Mouse (Mus musculus) monocyte, adult 2 months (primary cell): ENCODE data around the gene Tas2r108.

Experiments
- DNase-seq, 2 experiments: peaks; one replicate each; pipeline ENCODE4 v3.0.0; 2022; ENCODE audit warnings: low spot score in 2 of 2, low read depth in 1 of 2

Gene Tas2r108

DNA sequence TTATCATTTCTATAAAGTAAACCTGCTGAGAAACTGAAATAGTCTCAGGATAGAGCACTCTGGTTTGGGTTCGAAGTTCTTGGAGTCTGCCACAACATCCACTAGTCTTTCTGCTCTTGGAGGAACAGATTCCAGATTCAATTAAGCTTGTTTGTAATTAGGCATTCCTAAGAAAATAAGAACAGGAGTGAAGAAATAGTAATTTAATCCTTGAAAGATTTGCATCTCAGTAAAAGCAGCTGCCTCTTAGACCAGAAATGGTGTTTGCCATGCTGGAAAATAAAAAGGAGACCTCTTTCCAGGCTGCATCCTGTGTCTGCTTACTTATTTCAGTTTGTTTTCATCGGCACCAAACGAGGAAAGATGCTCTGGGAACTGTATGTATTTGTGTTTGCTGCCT, at the start of gene Tas2r108:
Tas2r108 (plus strand) TSS at position 301 of the 400 bp plus-strand sequence.
- no peak for DNase-seq

DNA sequence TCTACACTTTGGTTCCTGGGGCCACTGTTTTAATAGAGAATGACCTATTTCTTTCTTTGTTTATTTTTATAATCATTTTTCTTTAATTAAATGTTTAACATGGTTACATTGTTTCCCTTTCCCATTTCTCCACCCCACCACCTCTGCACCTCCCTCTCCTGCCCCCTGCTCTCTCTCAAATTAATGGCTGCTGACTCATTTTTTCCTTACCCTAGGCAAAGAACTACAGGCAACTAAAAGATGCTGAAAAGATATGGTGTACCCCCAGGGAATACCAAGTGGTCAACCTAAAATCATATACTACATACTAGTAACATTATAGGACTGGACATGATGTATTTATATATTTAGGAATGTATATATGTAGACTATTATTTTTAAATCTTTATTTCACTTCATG, 44.7 kb upstream of the Tas2r108 start:
- no peak for DNase-seq

DNA sequence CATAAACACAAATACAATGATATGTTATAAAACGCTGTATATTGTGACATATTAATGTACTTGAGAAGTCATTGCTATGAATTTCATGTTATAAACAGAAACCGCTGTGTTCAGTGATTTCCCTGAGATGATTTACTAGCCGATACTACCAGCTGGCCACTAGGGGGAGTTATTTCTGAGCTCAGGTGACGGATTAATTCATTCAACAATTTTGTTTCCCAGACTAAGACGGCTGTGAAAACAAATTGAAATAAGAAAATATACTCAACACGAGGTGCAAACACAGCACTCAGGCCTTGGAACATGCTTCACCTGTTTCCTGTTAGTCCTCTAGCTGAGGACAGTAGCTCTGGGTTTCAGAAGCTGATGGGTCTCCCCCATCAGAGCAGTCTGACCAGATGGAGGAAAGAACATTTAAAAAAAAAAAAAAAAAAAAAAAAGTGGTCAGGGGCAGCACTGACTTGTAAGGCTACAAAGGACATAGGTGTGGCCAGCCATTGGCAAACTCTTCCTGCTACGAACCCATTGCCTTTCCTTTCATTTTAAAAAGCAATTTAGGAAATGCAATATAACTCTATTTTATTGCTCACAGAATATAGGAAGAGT, 38.8 kb upstream of the Tas2r108 start:
- no peak for DNase-seq

DNA sequence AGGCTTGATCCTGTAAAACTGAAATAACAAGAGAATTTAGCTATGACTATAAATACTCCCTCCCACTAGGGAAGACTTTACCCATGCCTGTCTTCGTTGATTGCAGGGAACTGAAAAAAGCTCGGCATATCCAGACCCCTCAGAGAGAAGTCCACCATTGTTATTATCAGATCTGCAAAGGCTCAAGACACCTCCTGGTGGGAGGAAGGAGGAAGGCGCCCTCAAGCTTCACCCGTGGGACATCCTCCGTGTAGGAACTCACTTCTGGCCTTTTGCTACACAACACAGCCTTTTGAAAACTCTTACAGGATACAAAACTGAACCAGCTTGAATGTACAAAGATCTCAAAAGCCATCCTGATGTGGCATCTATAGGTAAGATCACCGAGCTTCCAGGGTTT, 27.6 kb upstream of the Tas2r108 start:
- no peak for DNase-seq

DNA sequence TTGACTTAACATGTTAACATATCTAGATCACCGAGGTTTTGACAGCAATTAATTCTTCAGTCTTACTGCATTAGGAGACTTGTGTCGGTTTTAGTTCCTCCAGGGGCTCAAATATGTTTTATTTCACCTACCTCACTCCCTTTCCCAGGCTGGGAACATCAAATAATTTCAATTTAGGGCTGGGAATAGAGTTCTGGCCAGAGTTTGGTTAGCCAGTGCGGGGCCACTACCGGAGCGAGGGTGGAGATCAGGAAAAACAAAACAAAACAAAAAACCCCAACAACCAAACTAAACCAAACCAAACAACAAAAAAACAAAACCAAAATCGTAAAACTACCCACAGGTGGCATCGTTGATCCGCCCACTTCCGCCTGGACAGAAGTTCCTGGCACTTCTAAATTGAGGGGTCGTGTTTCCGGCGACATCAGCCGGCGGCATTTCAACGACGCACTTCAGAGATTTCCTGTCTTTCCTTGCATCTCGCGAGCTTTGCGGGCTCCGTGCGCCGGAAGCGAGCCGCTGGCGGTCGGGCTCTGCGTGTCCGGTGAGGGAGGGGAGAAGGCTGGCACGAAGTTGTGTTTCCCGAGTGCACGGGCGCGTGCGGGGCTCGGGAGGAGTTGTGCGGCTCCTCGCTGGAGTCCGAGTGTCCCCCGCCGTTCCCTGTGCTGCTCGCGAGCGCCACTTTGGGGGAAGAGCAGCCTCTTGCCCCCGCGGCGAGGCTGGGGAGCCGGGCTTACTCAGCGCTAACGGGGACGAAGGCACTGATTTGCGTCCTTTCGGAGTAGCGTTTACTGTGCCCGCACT, 22.2 kb upstream of the Tas2r108 start, which contains the start of gene Ssbp1:
Ssbp1 (plus strand) TSS at position 437 of the 804 bp plus-strand sequence.
- peak; percentile 80 to 84 for DNase-seq

DNA sequence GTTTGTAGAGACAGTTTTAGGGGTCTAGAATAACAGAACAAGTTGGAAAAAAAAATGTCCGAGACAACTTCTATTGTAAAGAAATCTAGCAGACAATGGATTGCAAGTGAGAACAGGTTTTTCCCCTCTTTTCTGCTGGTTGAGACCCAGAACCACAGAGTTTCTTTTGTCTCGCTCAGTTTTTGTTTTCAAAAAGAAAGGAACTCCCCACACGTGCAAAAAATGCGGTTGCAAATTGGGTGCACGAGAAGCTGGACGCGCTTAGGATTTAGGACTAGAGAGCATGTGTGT, 21.7 kb upstream of the Tas2r108 start:
- DNase-seq = no peak

DNA sequence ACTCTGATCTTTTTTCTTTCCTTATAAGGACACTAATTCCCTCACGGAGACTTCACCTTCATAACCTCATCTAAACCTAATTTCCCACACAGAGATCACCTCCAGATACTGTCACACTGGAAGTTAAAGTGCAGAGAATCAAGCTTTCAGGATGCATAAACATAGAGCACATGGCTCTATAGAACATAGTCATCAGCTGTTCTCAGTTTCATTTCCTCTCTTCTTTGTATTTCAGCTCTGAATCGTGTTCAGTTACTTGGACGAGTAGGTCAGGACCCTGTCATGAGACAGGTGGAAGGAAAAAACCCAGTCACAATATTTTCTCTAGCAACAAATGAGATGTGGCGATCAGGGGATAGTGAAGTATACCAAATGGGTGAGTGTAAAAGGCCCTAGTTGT, 17.2 kb upstream of the Tas2r108 start:
- DNase-seq = no peak

DNA sequence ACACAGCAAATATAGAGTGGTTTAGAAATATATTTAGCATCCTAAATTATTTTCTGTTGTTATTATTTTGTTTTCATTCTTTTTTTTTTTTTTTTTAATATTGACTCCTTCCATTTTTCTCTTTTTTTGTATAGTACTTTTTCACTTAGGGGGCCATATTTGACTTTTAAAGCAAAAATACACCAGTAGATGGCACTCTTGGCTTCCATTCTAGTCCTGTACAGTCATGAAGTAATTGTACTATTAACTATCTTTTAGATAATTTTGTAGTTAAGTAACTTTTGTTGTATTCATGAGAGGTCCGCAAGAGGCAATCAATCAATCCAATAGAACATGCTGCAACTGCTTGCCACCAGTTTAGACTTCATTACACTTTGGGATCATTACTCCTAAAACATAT, 13.6 kb upstream of the Tas2r108 start:
- no peak for DNase-seq

DNA sequence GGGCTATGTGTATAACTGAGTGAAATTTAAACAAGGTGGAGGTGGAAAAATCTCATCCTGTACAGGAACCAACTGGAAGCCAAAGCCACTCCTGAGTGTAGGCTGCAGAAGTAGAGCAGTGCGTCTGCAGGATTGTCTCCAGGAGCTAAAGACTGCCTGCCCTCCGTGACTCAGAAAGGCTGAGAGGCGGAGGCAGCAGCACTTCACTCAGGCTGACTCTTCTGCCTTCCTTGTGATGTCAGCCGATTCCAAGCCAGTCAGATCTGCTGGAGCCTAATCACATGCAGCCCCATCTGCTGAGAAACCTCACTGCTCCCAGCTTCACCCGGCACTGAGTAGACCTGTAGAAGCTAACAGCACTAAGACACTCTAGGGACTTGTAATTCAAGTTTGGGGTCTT, 11.0 kb upstream of the Tas2r108 start:
- no peak for DNase-seq

DNA sequence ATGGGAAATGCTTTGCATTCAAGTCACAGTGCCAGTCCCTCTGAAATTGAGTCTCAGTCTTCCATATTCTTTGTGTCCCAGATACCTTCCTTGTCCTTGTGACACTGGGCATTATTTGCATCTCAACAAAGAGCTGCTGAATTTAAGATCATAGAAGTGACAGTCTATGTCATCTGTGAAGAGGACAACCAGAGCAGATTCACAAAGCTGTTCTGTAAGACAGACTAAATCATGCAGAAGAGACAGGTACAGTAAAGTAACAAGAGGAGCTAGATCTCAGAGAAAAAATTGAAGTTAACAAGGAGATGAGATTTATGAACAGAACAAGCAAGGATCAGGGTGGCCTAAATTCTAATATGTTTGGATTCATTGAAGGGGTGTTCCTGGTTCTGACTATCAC, 2.4 kb upstream of the Tas2r108 start, which contains the start of gene Tas2r137:
Tas2r137 (plus strand) TSS at position 301 of the 400 bp plus-strand sequence.
- DNase-seq = no peak

DNA sequence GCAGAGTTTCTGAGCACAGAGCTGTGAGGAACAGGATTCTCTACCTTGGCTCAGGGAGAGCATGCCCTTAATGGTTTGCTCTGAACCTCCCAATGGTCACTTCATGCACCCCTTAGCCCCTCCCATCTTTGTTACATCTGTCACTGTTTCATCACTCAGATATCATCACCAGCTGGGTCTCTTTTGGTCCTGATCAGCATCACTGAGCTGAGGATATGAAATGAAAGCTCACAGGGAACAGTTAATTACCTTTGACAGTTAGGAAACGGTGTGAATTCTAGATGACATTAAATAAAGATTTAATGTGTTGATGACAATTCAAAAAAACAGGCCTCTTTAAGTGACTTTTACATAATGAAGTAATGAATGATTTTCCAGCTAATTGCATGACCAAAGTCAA, 26.1 kb downstream of the Tas2r108 start, which contains the start of gene Prss37:
Prss37 (minus strand) TSS at position 101 of the 400 bp plus-strand sequence.
- no peak for DNase-seq
